Mouse (Mus musculus) limb, embryonic 12.5 days (tissue): ENCODE results near the gene Ninj1. TPM values are rescaled to one million over a fixed set of nuclear protein-coding genes. Genes with fewer than 3 reads are reported as not detected.

Experiments
- ATAC-seq: fragments of 200-750 bp; cut with Nextera tagmentation; 2 replicates; pipeline ENCODE4 v1.8.0; 2017; ENCODE audit warnings: low read depth, moderate TSS enrichment; ENCODE audit not compliant: insufficient number of reproducible peaks, insufficient read depth, low FRiP score, low TSS enrichment
- H3K27ac ChIP-seq: fragments of 300-500 bp; sonication (generic); 2 replicates; pipeline ENCODE4 v1.5.1; 2016; ENCODE audit warnings: mild to moderate bottlenecking, moderate library complexity
- H3K27me3 ChIP-seq: fragments of 300-500 bp; sonication (generic); 2 replicates; pipeline ENCODE4 v1.6.1; 2016; ENCODE audit warnings: mild to moderate bottlenecking, moderate library complexity
- H3K36me3 ChIP-seq: fragments of 300-500 bp; sonication (generic); 2 replicates; pipeline ENCODE4 v1.6.1; 2016; ENCODE audit warnings: mild to moderate bottlenecking, moderate library complexity
- H3K4me1 ChIP-seq: fragments of 300-500 bp; sonication (generic); replicated peaks from 2 replicates; pipeline ENCODE4 v1.6.1; 2016
- H3K4me2 ChIP-seq: fragments of 300-500 bp; sonication (generic); 2 replicates; pipeline ENCODE4 v1.6.1; 2016; ENCODE audit warnings: mild to moderate bottlenecking, moderate library complexity
- H3K4me3 ChIP-seq: fragments of 300-500 bp; sonication (generic); replicated peaks from 2 replicates; pipeline ENCODE4 v1.5.1; 2016; ENCODE audit warnings: mild to moderate bottlenecking
- H3K9ac ChIP-seq: fragments of 300-500 bp; sonication (generic); replicated peaks from 2 replicates; pipeline ENCODE4 v1.6.1; 2016; ENCODE audit warnings: mild to moderate bottlenecking, moderate library complexity
- H3K9me3 ChIP-seq: fragments of 300-500 bp; sonication (generic); 2 replicates; pipeline ENCODE4 v1.6.1; 2016; ENCODE audit warnings: mild to moderate bottlenecking, moderate library complexity
- WGBS: fragments of 180-500 bp; shearing (Covaris S2); methylation state at CpG from one replicate; pipeline ENCODE4 v1.1.7; 2016; 5-methylcytosine and 5-hydroxymethylcytosine counted together
- polyA plus RNA-seq: library from polyadenylated mRNA; unstranded; fragments of >200 nt; fragmentation: Nextera tagmentation; extraction: Ambion mirVana; gene quantifications from 2 replicates; pipeline ENCODE4 v1.2.1, GENCODE M21; 2016

Ninj1 gene
- polyA plus RNA-seq: 31.4 and 35.3 TPM in 2 replicates

GRCm38 (mm10) chr13:49187288-49188218, at the start of gene Ninj1:
Gene Ninj1 (plus strand): TSS chr13:49187485.
- WGBS: under 1% methylated on average over 82 of the region's 87 CpGs
- Histone ChIP-seq H3K9ac (peak within 1 kb of the TSS; percentile 64), H3K27me3 (0 out of 2 replicates have a peak, but pooled peaks cover 8% of the 10 kb centered on the region), H3K4me2 (peak within 1 kb of the TSS; percentile 99), H3K27ac (peak within 1 kb of the TSS; percentile 31), H3K36me3 (no peaks in the 10 kb centered on the region), H3K9me3 (no peaks in the 10 kb centered on the region), H3K4me3 (peak within 1 kb of the TSS; percentile 77), H3K4me1 (peaks cover 46% of the 10 kb centered on the region)
- peak; percentile 90 for ATAC-seq

GRCm38 (mm10) chr13:49140567-49140966, 46.7 kb upstream of the Ninj1 start:
- Histone ChIP-seq H3K4me2 (no peak overlapping the region), H3K4me1 (peaks cover 5% of the 10 kb centered on the region), H3K27me3 (peaks cover 24% of the 10 kb centered on the region), H3K9ac (no peak overlapping the region), H3K27ac (no peak overlapping the region), H3K4me3 (no peak overlapping the region), H3K36me3 (no peaks in the 10 kb centered on the region), H3K9me3 (no peaks in the 10 kb centered on the region)
- ATAC-seq: no peak
- 75% methylated on average over 4 of the region's 4 CpGs for WGBS

DNA sequence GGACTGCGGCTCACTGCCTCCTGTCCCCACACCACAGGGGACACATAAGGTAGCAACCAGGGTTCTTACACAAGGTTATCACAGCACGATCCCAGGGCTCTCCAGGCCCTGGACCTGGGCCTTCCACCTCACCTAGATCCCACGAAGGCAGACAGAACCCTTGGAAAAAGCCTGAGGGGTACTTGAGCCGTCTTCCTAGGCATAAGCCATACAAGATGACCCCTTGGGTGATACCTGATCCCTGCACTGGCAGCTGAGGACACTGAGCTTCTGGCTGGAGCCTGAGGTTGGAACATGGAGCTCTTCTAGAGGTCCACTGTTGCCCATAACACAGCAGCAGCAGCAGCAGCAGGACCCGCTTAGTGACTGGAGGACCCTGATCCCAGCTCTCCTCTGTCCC, 44.9 kb upstream of the Ninj1 start:
- H3K9me3 ChIP-seq: no peaks in the 10 kb centered on the region
- H3K9ac ChIP-seq: no peak overlapping the region
- no peak overlapping the region for H3K4me3 ChIP-seq
- no peak overlapping the region for H3K27ac ChIP-seq
- no peaks in the 10 kb centered on the region for H3K36me3 ChIP-seq
- ATAC-seq: no peak
- H3K27me3 ChIP-seq: peaks cover 42% of the 10 kb centered on the region
- H3K4me2 ChIP-seq: no peak overlapping the region
- 84% methylated on average over 5 of the region's 5 CpGs for WGBS
- peaks cover 16% of the 10 kb centered on the region for H3K4me1 ChIP-seq

DNA sequence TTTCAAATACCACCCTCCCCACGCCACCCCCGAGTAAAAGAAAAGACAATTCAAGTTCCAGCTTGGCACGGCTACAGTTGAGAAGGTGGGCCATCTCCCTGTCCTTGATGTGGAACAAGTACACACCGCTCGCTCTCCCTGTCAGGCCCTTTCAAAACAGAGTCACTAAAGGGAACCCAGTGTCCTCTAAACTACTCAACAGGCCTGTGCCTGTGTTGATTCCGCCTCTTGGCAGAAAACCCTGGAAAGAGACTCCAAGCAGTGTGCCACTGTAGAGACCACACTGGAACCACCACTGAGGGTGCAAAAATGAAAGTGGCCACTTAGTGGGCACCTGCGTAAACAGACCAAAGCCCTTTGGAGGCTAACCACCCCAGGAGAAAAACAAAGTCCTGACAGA, 44.0 kb upstream of the Ninj1 start:
- H3K9me3 ChIP-seq: no peaks in the 10 kb centered on the region
- no peaks in the 10 kb centered on the region for H3K36me3 ChIP-seq
- H3K4me3 ChIP-seq: no peak overlapping the region
- 90% methylated on average over 7 of the region's 7 CpGs for WGBS
- H3K4me2 ChIP-seq: no peak overlapping the region
- peaks cover 24% of the 10 kb centered on the region for H3K4me1 ChIP-seq
- H3K27me3 ChIP-seq: peaks cover 52% of the 10 kb centered on the region
- H3K9ac ChIP-seq: no peak overlapping the region
- no peak for ATAC-seq
- no peak overlapping the region for H3K27ac ChIP-seq

- WGBS: 40% methylated on average over 6 of the region's 6 CpGs
- H3K4me2 ChIP-seq: no peak overlapping the region
These were observed 42.8 kb upstream of the Ninj1 start for GRCm38 (mm10) chr13:49144451-49144850.

DNA sequence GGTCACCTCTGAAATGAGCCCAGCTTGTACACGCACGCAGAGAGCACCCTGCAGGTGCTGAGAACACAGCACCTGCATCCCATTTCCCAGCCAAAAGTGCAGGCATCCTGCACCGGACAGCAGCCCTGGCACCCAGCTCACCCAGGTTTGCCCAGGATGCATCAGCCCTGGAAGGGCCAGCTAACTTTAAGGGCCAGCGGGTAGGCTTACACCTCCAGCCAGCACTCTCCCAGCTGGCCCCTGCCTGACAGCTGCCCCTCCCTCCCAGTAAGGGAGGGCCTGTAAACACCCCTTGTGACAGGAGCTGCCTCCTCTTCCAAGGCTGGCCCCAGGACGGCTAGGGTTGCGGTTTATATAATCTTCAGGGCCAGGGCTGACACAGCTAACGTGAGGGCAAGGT, 41.9 kb upstream of the Ninj1 start:
- peaks cover 25% of the 10 kb centered on the region for H3K4me1 ChIP-seq

More at GRCm38 (mm10) chr13:49144451-49144850, 42.8 kb upstream of the Ninj1 start:
- H3K27me3 ChIP-seq: peaks cover 63% of the 10 kb centered on the region
- no peaks in the 10 kb centered on the region for H3K36me3 ChIP-seq
- H3K4me3 ChIP-seq: no peak overlapping the region
- H3K27ac ChIP-seq: no peak overlapping the region
- H3K9me3 ChIP-seq: no peaks in the 10 kb centered on the region
- ATAC-seq: no peak
- peaks cover 25% of the 10 kb centered on the region for H3K4me1 ChIP-seq
- no peak overlapping the region for H3K9ac ChIP-seq

DNA sequence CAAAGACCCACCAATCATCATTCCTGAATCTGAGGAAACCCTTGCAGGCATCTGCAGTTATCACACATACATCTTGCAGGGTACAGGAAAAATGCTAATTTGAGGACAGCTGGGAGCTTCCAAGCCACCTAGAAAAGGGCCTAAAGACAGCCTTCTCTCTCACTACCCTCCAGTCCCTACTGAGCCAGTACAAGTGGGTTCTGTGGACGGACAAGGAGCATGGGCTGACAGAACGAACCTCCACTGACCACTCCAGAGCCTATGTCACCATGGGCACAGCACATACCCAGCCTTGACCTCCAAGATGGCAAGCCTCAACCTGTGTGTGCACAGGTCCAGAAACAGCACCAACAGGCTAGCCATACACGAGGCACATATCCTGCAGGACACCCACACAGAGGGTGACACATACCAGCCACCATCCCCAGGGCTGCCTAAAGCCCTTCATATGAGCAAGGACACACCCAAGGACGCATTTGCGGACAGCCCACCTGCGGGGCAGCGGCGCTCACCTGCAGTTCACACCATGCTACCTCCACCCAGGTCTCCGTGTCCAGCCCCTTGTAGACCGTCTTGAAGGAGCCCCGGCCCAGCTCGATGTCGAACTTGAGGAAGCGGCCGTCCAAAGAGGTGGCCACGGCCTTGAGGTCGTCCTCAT, 41.1 kb upstream of the Ninj1 start:
- Histone ChIP-seq H3K27ac (no peak overlapping the region), H3K4me1 (peaks cover 25% of the 10 kb centered on the region), H3K4me2 (peak overlapping the region; percentile 98), H3K4me3 (peak overlapping the region; percentile 72), H3K9me3 (no peaks in the 10 kb centered on the region), H3K36me3 (no peaks in the 10 kb centered on the region), H3K9ac (peak overlapping the region; percentile 70; the same call in 1 of the 2 replicates), H3K27me3 (peaks cover 79% of the 10 kb centered on the region)
- 22% methylated on average over 17 of the region's 17 CpGs for WGBS
- no peak for ATAC-seq

More for the DNA sequence above, 41.9 kb upstream of the Ninj1 start:
- no peaks in the 10 kb centered on the region for H3K36me3 ChIP-seq
- no peak overlapping the region for H3K9ac ChIP-seq
- 0 out of 2 replicates have a peak overlapping the region, but pooled peaks have one; percentile 1 for H3K4me3 ChIP-seq
- 34% methylated on average over 7 of the region's 7 CpGs for WGBS
- H3K4me2 ChIP-seq: 0 out of 2 replicates have a peak overlapping the region, but pooled peaks have one; percentile 15
- no peak for ATAC-seq
- no peaks in the 10 kb centered on the region for H3K9me3 ChIP-seq
- no peak overlapping the region for H3K27ac ChIP-seq
- peaks cover 72% of the 10 kb centered on the region for H3K27me3 ChIP-seq

DNA sequence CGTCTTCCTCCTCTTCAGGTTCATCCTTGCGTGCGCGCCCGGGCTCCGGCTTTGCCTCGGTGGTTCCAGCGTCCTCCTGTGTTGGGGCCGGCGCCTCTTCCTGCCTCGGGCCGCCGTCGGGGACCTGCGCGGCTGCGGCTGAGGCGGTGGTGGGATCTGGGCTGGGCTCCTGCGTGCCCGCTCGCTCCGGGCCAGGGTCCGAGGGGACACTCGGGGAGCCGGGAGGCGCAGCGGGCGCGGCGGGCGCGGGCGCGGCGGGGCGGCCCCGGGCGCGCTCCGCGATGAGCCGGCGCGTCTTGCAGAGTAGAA, 40.6 kb upstream of the Ninj1 start:
- WGBS: under 1% methylated on average over 43 of the region's 44 CpGs
- no peak for ATAC-seq
- H3K4me1 ChIP-seq: peaks cover 25% of the 10 kb centered on the region

GRCm38 (mm10) chr13:49147007-49147857, 40.1 kb upstream of the Ninj1 start:
- Histone ChIP-seq H3K36me3 (no peaks in the 10 kb centered on the region), H3K27me3 (peaks cover 82% of the 10 kb centered on the region), H3K9ac (peak overlapping the region; percentile 70), H3K4me2 (peak overlapping the region; percentile 98), H3K4me3 (peak overlapping the region; percentile 72), H3K4me1 (peaks cover 25% of the 10 kb centered on the region), H3K9me3 (no peaks in the 10 kb centered on the region), H3K27ac (no peak overlapping the region)
- ATAC-seq: peak; percentile 37
- WGBS: under 1% methylated on average over 95 of the region's 98 CpGs

More for the DNA sequence above, 40.6 kb upstream of the Ninj1 start:
- no peak overlapping the region for H3K27ac ChIP-seq
- H3K27me3 ChIP-seq: peaks cover 82% of the 10 kb centered on the region
- H3K4me3 ChIP-seq: peak overlapping the region; percentile 72
- no peaks in the 10 kb centered on the region for H3K36me3 ChIP-seq
- H3K4me2 ChIP-seq: peak overlapping the region; percentile 98
- H3K9ac ChIP-seq: peak overlapping the region; percentile 70
- H3K9me3 ChIP-seq: no peaks in the 10 kb centered on the region

DNA sequence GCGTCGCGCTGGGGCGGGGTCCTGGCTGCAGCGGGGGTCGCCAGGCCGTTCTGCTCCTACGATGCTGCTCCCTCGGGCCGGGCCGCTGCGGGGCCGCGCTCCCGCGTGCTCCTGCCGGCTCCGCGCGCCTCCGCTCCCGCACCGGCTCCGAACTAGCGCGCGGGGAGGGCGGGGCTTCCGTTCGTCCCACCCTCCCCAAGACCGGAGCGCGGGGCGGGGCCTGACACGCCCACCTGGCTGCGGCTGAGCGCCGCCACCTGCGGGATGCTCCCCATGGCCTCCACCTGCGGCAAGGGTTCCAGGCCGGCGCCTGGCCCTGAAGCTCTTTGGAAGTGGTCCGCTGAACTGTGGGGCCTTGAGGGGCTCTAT, 39.4 kb upstream of the Ninj1 start, which contains the start of gene Wnk2:
Wnk2 (minus strand) TSS at position 157 of the 369 bp plus-strand sequence.
- WGBS: 0% methylated on average over 15 of the region's 43 CpGs
- no peaks in the 10 kb centered on the region for H3K36me3 ChIP-seq
- peak within 1 kb of the TSS; percentile 98 for H3K4me2 ChIP-seq
- peak within 1 kb of the TSS; percentile 72 for H3K4me3 ChIP-seq
- peak; percentile 7; the same call in 1 of the 2 replicates for ATAC-seq
- H3K27me3 ChIP-seq: peaks cover 82% of the 10 kb centered on the region
- no peaks in the 10 kb centered on the region for H3K9me3 ChIP-seq
- H3K9ac ChIP-seq: peak within 1 kb of the TSS; percentile 70
- peaks cover 25% of the 10 kb centered on the region for H3K4me1 ChIP-seq
- H3K27ac ChIP-seq: no peak within 1 kb of the TSS
